Mouse (Mus musculus): ENCODE measurements at regions not wholly inside any gene's neighbourhood (a gene's known extent, or its start where the extent isn't known, plus 50 kb on each side); places are given as distances from the start of the nearest gene placed in this dataset.

GRCm38 (mm10) chr6:51103236-51103635, 329.2 kb upstream of the Nfe2l3 start:
- TF ChIP-seq CTCF (IDR thresholded peaks at IDR 0.05; ENCODE audit: low read depth) (no peak), EP300 (optimal IDR thresholded peaks at IDR 0.05) (no peak)

Measured in stomach, postnatal 0 days (tissue).